Mouse (Mus musculus) heart, postnatal 0 days (tissue): ENCODE measurements around the gene Cacng4. TPM values are rescaled to one million over a fixed set of nuclear protein-coding genes. Genes with fewer than 3 reads are reported as not detected.

Experiments used
- ATAC-seq: fragments of 200-750 bp; cut with Nextera tagmentation; 2 replicates; pipeline ENCODE4 v1.8.0; 2017; ENCODE audit warnings: low read depth, moderate number of reproducible peaks, moderate library complexity; ENCODE audit not compliant: insufficient read depth
- DNase-seq: peaks from one replicate; pipeline ENCODE4 v3.0.0-alpha.2; 2016; ENCODE audit warnings: low spot score
- H3K27ac ChIP-seq: fragments of 300-500 bp; sonication (generic); 2 replicates; pipeline ENCODE4 v1.5.1; 2014; ENCODE audit warnings: low read depth, mild to moderate bottlenecking
- H3K27me3 ChIP-seq: fragments of 300-500 bp; sonication (generic); 2 replicates; pipeline ENCODE4 v1.6.1; 2014; ENCODE audit warnings: low read length, mixed read lengths; ENCODE audit not compliant: control insufficient read depth, insufficient read depth
- H3K36me3 ChIP-seq: fragments of 300-500 bp; sonication (generic); replicated peaks from 2 replicates; pipeline ENCODE4 v1.6.1; 2014; ENCODE audit warnings: low read length, mixed read lengths; ENCODE audit not compliant: control insufficient read depth, insufficient read depth
- H3K4me1 ChIP-seq: fragments of 300-500 bp; sonication (generic); 2 replicates; pipeline ENCODE4 v1.6.1; 2014; ENCODE audit warnings: antibody characterized with exemption; ENCODE audit not compliant: control insufficient read depth, insufficient read depth
- H3K4me2 ChIP-seq: fragments of 300-500 bp; sonication (generic); 2 replicates; pipeline ENCODE4 v1.6.1; 2014; ENCODE audit warnings: low read depth, mild to moderate bottlenecking, low read length, moderate library complexity
- H3K4me3 ChIP-seq: fragments of 300-500 bp; sonication (generic); 2 replicates; pipeline ENCODE4 v1.5.1; 2014; ENCODE audit warnings: low read depth, low read length
- H3K9ac ChIP-seq: fragments of 300-500 bp; sonication (generic); replicated peaks from 2 replicates; pipeline ENCODE4 v1.6.1; 2014; ENCODE audit warnings: low read depth, low read length, mixed read lengths
- H3K9me3 ChIP-seq: fragments of 300-500 bp; sonication (generic); replicated peaks from 2 replicates; pipeline ENCODE4 v1.6.1; 2016; ENCODE audit warnings: low read length; ENCODE audit not compliant: control insufficient read depth
- CTCF ChIP-seq: IDR thresholded peaks from 2 replicates; pipeline ENCODE4 v1.5.1; 2016; ENCODE audit warnings: antibody characterized with exemption, control low read depth, low read depth
- EP300 ChIP-seq: IDR thresholded peaks from 2 replicates; pipeline ENCODE4 v1.6.1; 2016; ENCODE audit warnings: antibody characterized with exemption, low read depth
- WGBS: fragments of 180-500 bp; shearing (Covaris S2); extraction: QIAGEN DNeasy Blood & Tissue Kit; methylation state at CpG from one replicate; pipeline ENCODE4 v1.1.7; 2014; 5-methylcytosine and 5-hydroxymethylcytosine counted together
- polyA plus RNA-seq: library from polyadenylated mRNA; unstranded; fragments of >200 nt; fragmentation: Nextera tagmentation; extraction: Ambion mirVana; gene quantifications from 2 replicates; pipeline ENCODE4 v1.2.1, GENCODE M21; 2015
- total RNA-seq: library from RNA; depleted of rRNA; stranded (reverse); fragments of >200 nt; gene quantifications from 2 replicates; pipeline ENCODE4 v1.2.3, GENCODE M21; 2014; ENCODE audit warnings: low replicate concordance

Gene Cacng4
- total and polyA plus RNA-seq, 2 experiments from 2014 or later = 0.04 TPM; not detected in 1

- H3K4me2 ChIP-seq = no peak overlapping the region
- TF ChIP-seq CTCF = no peak
- no peak for TF ChIP-seq EP300
- WGBS = 79% methylated on average over 8 of the region's 8 CpGs
- no peaks in the 10 kb centered on the region for H3K36me3 ChIP-seq
- no peaks in the 10 kb centered on the region for H3K9me3 ChIP-seq
- no peak for DNase-seq
- no peak overlapping the region for H3K9ac ChIP-seq
- H3K4me3 ChIP-seq = no peak overlapping the region
- no peak for ATAC-seq
- no peak overlapping the region for H3K27ac ChIP-seq
- H3K27me3 ChIP-seq = 0 out of 2 replicates have a peak, but pooled peaks cover 3% of the 10 kb centered on the region
- H3K4me1 ChIP-seq = no peaks in the 10 kb centered on the region
These were observed 10.2 kb downstream of the Cacng4 start for GRCm38 (mm10) chr11:107783861-107784754.

DNA sequence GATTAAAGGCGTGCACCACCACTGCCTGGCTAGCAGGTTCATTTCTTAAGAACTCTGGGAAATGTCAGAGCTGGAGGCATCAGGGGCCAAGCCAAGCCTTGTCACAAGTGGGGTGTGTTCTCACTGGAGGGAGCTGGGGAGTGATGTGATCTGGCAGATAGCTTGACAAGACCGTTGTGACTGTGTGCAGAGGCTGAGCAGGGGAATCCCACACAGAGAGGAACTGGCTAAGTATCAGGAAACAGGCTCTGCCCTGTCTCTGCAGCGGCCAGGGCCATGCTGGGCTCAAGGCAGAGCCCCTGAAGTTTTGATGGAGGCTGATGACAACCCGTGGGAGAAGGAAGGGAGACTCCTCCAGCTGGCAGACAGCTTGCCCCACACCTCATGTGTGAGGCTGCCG is 11.8 kb downstream of the Cacng4 start:
- Histone ChIP-seq H3K27ac (no peak overlapping the region), H3K36me3 (no peaks in the 10 kb centered on the region), H3K4me3 (no peak overlapping the region), H3K27me3 (no peaks in the 10 kb centered on the region), H3K9me3 (no peaks in the 10 kb centered on the region), H3K9ac (no peak overlapping the region), H3K4me1 (no peaks in the 10 kb centered on the region), H3K4me2 (no peak overlapping the region)
- no peak for ATAC-seq
- WGBS = 32% methylated on average over 5 of the region's 5 CpGs
- no peak for DNase-seq
- TF ChIP-seq CTCF (no peak), EP300 (no peak)

- ATAC-seq = no peak
- Histone ChIP-seq H3K4me2 (no peak overlapping the region), H3K36me3 (no peaks in the 10 kb centered on the region), H3K9ac (no peak overlapping the region), H3K4me3 (no peak overlapping the region), H3K4me1 (no peaks in the 10 kb centered on the region), H3K27me3 (0 out of 2 replicates have a peak, but pooled peaks cover 8% of the 10 kb centered on the region), H3K27ac (no peak overlapping the region), H3K9me3 (no peaks in the 10 kb centered on the region)
- WGBS = 77% methylated on average over 9 of the region's 9 CpGs
- TF ChIP-seq EP300 (no peak), CTCF (no peak)
- no peak for DNase-seq
These were observed 15.5 kb downstream of the Cacng4 start for GRCm38 (mm10) chr11:107778859-107779258.

DNA sequence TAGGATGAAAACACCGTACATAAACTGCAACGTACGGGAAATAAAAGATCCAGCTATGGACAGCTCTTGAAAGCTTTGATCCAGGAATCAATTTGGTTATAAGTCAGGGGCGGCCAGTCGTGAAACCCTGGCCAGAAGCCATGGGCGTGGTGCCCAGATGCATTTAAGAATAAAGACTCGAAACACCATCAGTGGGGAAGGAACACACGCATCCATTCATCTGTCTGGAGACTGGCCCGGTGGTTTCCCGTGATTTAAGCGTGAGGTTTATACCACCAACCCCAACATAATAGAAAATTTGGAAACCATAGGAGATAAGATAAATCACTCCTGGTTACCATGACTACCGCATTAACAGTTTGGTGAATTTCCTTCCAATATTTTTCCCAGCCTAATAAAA is 16.9 kb downstream of the Cacng4 start:
- no peak overlapping the region for H3K9ac ChIP-seq
- TF ChIP-seq EP300 = no peak
- no peak for TF ChIP-seq CTCF
- no peak for DNase-seq
- 66% methylated on average over 12 of the region's 12 CpGs for WGBS
- H3K4me3 ChIP-seq = no peak overlapping the region
- no peaks in the 10 kb centered on the region for H3K4me1 ChIP-seq
- H3K27ac ChIP-seq = no peak overlapping the region
- H3K36me3 ChIP-seq = no peaks in the 10 kb centered on the region
- 0 out of 2 replicates have a peak, but pooled peaks cover 8% of the 10 kb centered on the region for H3K27me3 ChIP-seq
- no peak for ATAC-seq
- H3K9me3 ChIP-seq = no peaks in the 10 kb centered on the region
- H3K4me2 ChIP-seq = no peak overlapping the region

- no peak for TF ChIP-seq EP300
- Histone ChIP-seq H3K27me3 (0 out of 2 replicates have a peak, but pooled peaks cover 8% of the 10 kb centered on the region), H3K4me3 (no peak overlapping the region), H3K4me2 (no peak overlapping the region), H3K4me1 (no peaks in the 10 kb centered on the region), H3K27ac (no peak overlapping the region), H3K9ac (no peak overlapping the region), H3K36me3 (no peaks in the 10 kb centered on the region), H3K9me3 (no peaks in the 10 kb centered on the region)
- 47% methylated on average over 8 of the region's 8 CpGs for WGBS
- ATAC-seq (no peak), DNase-seq (no peak)
These were observed 21.0 kb downstream of the Cacng4 start for GRCm38 (mm10) chr11:107773312-107773711.
